In the genomic region with DNA sequence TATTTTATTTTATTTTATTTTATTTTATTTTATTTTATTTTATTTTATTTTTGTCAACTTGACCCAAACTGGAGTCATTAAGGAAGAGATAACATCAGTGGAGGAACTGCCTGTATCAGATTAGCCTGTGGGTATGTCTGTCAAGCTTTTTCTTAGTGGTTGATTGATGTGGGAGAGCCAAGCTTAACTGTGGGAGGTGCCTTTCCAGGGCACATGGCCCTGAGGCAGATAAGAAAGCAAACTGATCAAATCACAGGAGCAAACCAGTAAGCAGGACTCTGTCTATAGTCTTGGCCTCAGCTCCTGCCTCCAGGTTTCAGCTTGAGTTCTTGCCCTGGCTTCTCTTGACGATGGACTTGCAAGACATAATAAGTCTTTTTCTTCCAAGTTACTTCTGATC, we compare ENCODE assay signal across 13 mouse cellular contexts. TPM values are rescaled to one million over a fixed set of nuclear protein-coding genes. Genes with fewer than 3 reads are reported as not detected.
DNase-seq lines count a peak whose midpoint lies in the region; ATAC-seq and TF ChIP-seq lines count a peak whose summit lies in the region.
"Had no signal": no experiment of that assay in that cellular context is flagged by ENCODE, and none has a peak within 500 bp of the region (broad histone marks: within the 10 kb centered on the region; RNA-seq: fewer than 3 reads in every experiment).

No protein-coding gene starts in this region.

- TF ChIP-seq CTCF in thymus, adult 2 months (IDR thresholded peaks at IDR 0.05; ENCODE audit: borderline replicate concordance, control insufficient read depth, extremely low read depth, insufficient read depth, low read length, poor library complexity): no peak
- TF ChIP-seq CTCF in MEL (IDR thresholded peaks at IDR 0.05 in 2 of 3, conservative IDR thresholded peaks at IDR 0.05 in 1 of 3; ENCODE audit: control insufficient read depth in 1 of 3, insufficient read depth in 1 of 3, low read depth in 2 of 3, low read length in 3 of 3, poor library complexity in 1 of 3, severe bottlenecking in 1 of 3): no peak

- TF ChIP-seq RAD21 in MEL (IDR thresholded peaks at IDR 0.05; ENCODE audit: low read depth, low read length): no peak

- no peaks in the 10 kb centered on the region for H3K79me2 ChIP-seq in MEL (ENCODE audit: control insufficient read depth, insufficient read depth, low read length, poor library complexity)

- H3K4me3 ChIP-seq in thymus, adult 2 months (ENCODE audit: control insufficient read depth, insufficient read depth, low read length): no peak overlapping the region
- H3K4me3 ChIP-seq in MEL (ENCODE audit: control insufficient read depth in 1 of 2, insufficient read depth in 1 of 2, low read depth in 2 of 2, low read length in 2 of 2): no peak overlapping the region
- H3K4me3 ChIP-seq in stomach, embryonic 14.5 days (ENCODE audit: low read depth, low read length): no peak overlapping the region
- no peak overlapping the region for H3K4me3 ChIP-seq in limb, embryonic 10.5 days
- H3K4me3 ChIP-seq: liver, embryonic 15.5 days; midbrain, embryonic 13.5 days had no signal

- no peak overlapping the region for H3K27ac ChIP-seq in thymus, adult 2 months (ENCODE audit: control insufficient read depth, insufficient read depth, low read length)
- H3K27ac ChIP-seq in MEL (ENCODE audit: control insufficient read depth, low read depth, low read length): no peak overlapping the region
- H3K27ac ChIP-seq in stomach, embryonic 14.5 days (ENCODE audit: low read length): no peak overlapping the region
- H3K27ac ChIP-seq in limb, embryonic 10.5 days: no peak overlapping the region
- H3K27ac ChIP-seq: hindbrain, embryonic 14.5 days; liver, embryonic 15.5 days; midbrain, embryonic 13.5 days had no signal

- H3K36me3 ChIP-seq in thymus, adult 2 months (ENCODE audit: control insufficient read depth, insufficient read depth, low read length): no peaks in the 10 kb centered on the region
- H3K36me3 ChIP-seq in MEL (ENCODE audit: control insufficient read depth in 1 of 2, insufficient read depth in 2 of 2, low read length in 2 of 2): peaks cover 0 to 22% of the 10 kb centered on the region in 2 experiments; a peak in 2 of 4 replicates
- no peaks in the 10 kb centered on the region for H3K36me3 ChIP-seq in stomach, embryonic 14.5 days (ENCODE audit: control insufficient read depth, insufficient read depth, low read length)
- H3K36me3 ChIP-seq in limb, embryonic 10.5 days: no peaks in the 10 kb centered on the region
- H3K36me3 ChIP-seq: liver, embryonic 15.5 days; midbrain, embryonic 13.5 days had no signal

- H3K27me3 ChIP-seq in thymus, adult 2 months (ENCODE audit: control insufficient read depth, insufficient read depth, low read length): no peaks in the 10 kb centered on the region
- no peaks in the 10 kb centered on the region; a peak in 1 of 4 replicates for H3K27me3 ChIP-seq in MEL (ENCODE audit: control insufficient read depth in 1 of 2, insufficient read depth in 2 of 2, low read length in 2 of 2)
- no peaks in the 10 kb centered on the region for H3K27me3 ChIP-seq in stomach, embryonic 14.5 days (ENCODE audit: control insufficient read depth, insufficient read depth, low read length)
- no peaks in the 10 kb centered on the region for H3K27me3 ChIP-seq in limb, embryonic 10.5 days (ENCODE audit: low read depth, poor library complexity, severe bottlenecking)
- H3K27me3 ChIP-seq: liver, embryonic 15.5 days; midbrain, embryonic 13.5 days had no signal

- peak; percentile 17 for DNase-seq in thymus, adult 2 months
- no peak for DNase-seq in thymus, adult 18-20 months
- DNase-seq in MEL (ENCODE audit: low read depth, low spot score): peak; percentile 20
- DNase-seq in fat pad, adult 2 months (ENCODE audit: extremely low read depth, low read depth, low spot score): peak; percentile 99
- DNase-seq in urinary bladder, adult 2 months (ENCODE audit: low spot score): no peak
- no peak for DNase-seq in limb, embryonic 10.5 days (ENCODE audit: low spot score)
- DNase-seq: cerebellum, adult 11 months; gastrocnemius, postnatal 36 days; kidney, postnatal 14 days had no signal

- no peak overlapping the region for H3K9ac ChIP-seq in MEL (ENCODE audit: control insufficient read depth, low read depth, low read length, poor library complexity, severe bottlenecking)
- no peak overlapping the region for H3K9ac ChIP-seq in stomach, embryonic 14.5 days (replicated peaks; ENCODE audit: low read depth, low read length)
- H3K9ac ChIP-seq: hindbrain, embryonic 14.5 days; liver, embryonic 15.5 days; midbrain, embryonic 13.5 days had no signal

- H3K9me3 ChIP-seq in MEL (replicated peaks; ENCODE audit: insufficient read depth, low read length): no peaks in the 10 kb centered on the region
- H3K9me3 ChIP-seq in stomach, embryonic 14.5 days (ENCODE audit: control insufficient read depth, low read depth, low read length): no peaks in the 10 kb centered on the region
- H3K9me3 ChIP-seq in limb, embryonic 10.5 days (replicated peaks): no peaks in the 10 kb centered on the region
- H3K9me3 ChIP-seq: liver, embryonic 15.5 days; midbrain, embryonic 13.5 days had no signal

- 5% methylated on average over 1 of the region's 1 CpGs for WGBS in thymus, adult 2 months
- 47% methylated on average over 1 of the region's 1 CpGs for WGBS in stomach, embryonic 14.5 days
- WGBS in limb, embryonic 10.5 days: 53% methylated on average over 1 of the region's 1 CpGs

- no peak for TF ChIP-seq EP300 in MEL (IDR thresholded peaks at IDR 0.05; ENCODE audit: low read depth in 1 of 2, low read length in 2 of 2)

- peaks cover 22% of the 10 kb centered on the region for H3K4me1 ChIP-seq in thymus, adult 2 months (replicated peaks; ENCODE audit: control insufficient read depth, insufficient read depth, low read length)
- peaks cover 0 to 27% of the 10 kb centered on the region in 2 experiments; a peak in 2 of 4 replicates for H3K4me1 ChIP-seq in MEL (ENCODE audit: control insufficient read depth in 1 of 2, insufficient read depth in 2 of 2, low read length in 2 of 2)
- no peaks in the 10 kb centered on the region for H3K4me1 ChIP-seq in stomach, embryonic 14.5 days (ENCODE audit: control insufficient read depth, insufficient read depth, low read length)
- H3K4me1 ChIP-seq in limb, embryonic 10.5 days: peaks cover 7% of the 10 kb centered on the region
- H3K4me1 ChIP-seq: liver, embryonic 15.5 days; midbrain, embryonic 13.5 days had no signal

- no peak for TF ChIP-seq POLR2A in thymus, adult 2 months (IDR thresholded peaks at IDR 0.05; ENCODE audit: control insufficient read depth, extremely low read depth, insufficient read depth, low read length, poor library complexity)
- TF ChIP-seq POLR2A in MEL (IDR thresholded peaks at IDR 0.05; ENCODE audit: control insufficient read depth in 1 of 2, insufficient read depth in 1 of 2, low read depth in 1 of 2, low read length in 2 of 2, poor library complexity in 1 of 2): no peak

- no peak overlapping the region for H3K4me2 ChIP-seq in stomach, embryonic 14.5 days (replicated peaks; ENCODE audit: low read depth, low read length)
- H3K4me2 ChIP-seq: hindbrain, embryonic 14.5 days; liver, embryonic 15.5 days; midbrain, embryonic 13.5 days had no signal

- ATAC-seq in stomach, embryonic 14.5 days (ENCODE audit: insufficient number of reproducible peaks, insufficient read depth, low FRiP score, low read depth): peak; percentile 53; the same call in 1 of the 2 replicates
- ATAC-seq: midbrain, embryonic 13.5 days had no signal

TF ChIP-seq in MEL, 35 proteins besides CTCF, POLR2A, EP300 and RAD21:
- no peak for TF ChIP-seq MYB (IDR thresholded peaks at IDR 0.05; ENCODE audit: low read depth, low read length)
- TF ChIP-seq GATA1 (IDR thresholded peaks at IDR 0.05; ENCODE audit: low read depth, low read length): peak; percentile 64
- TF ChIP-seq RCOR1 (IDR thresholded peaks at IDR 0.05; ENCODE audit: low read depth, low read length): peak; percentile 36; the same call in 1 of the 2 replicates
- TF ChIP-seq MAX (IDR thresholded peaks at IDR 0.05; ENCODE audit: low read length): 0 out of 2 replicates have a peak, but pooled peaks have one; percentile 21
- peak; percentile 51; the same call in 1 of the 2 replicates for TF ChIP-seq USF1 (IDR thresholded peaks at IDR 0.05; ENCODE audit: low read depth, low read length)
TF ChIP-seq in MEL: peak in this region for 4.

RNA-seq across cellular contexts. Expression of gene Agps, which starts 6.4 kb away (rescaled TPM):
- 9.8 and 10.2 TPM in 2 replicates for polyA plus RNA-seq in thymus, adult 2 months (2012; rRNA removed)
- 47.8 and 49.0 TPM in 2 replicates for total RNA-seq in MEL (2012; rRNA removed)
- polyA plus RNA-seq in MEL (2012; ENCODE audit: insufficient read depth in 1 of 2, insufficient read length in 2 of 2, low read depth in 1 of 2, low replicate concordance in 2 of 2, missing spikeins in 1 of 2): 10 to 100 TPM in 1 of 2 experiments, not detected in 1; 32.3 TPM
- polyA plus RNA-seq in stomach, embryonic 14.5 days (2014; fragmentation: Nextera tagmentation; extraction: Ambion mirVana): 43.2 and 46.4 TPM in 2 replicates
- 9.1 and 9.3 TPM in 2 replicates for polyA plus RNA-seq in urinary bladder, adult 2 months (2012; rRNA removed)
- polyA plus RNA-seq in limb, embryonic 10.5 days (2016; fragmentation: Nextera tagmentation; extraction: Ambion mirVana): 44.5 and 46.6 TPM in 2 replicates

Comparison
In these comparisons a context has a peak if more than half of its experiments do, and no peak if none do; other contexts are left out.
1. DNase-seq: peak in thymus, adult 2 months (single experiment), MEL (single experiment) and fat pad, adult 2 months (single experiment); none in thymus, adult 18-20 months (0 of 2), urinary bladder, adult 2 months (single experiment) and limb, embryonic 10.5 days (single experiment).